In genomic region chr13:13784981-13785783, GRCm38 (mm10) we compare ENCODE assay signal across 8 mouse cellular contexts. TPM values are rescaled to one million over a fixed set of nuclear protein-coding genes. Genes with fewer than 3 reads are reported as not detected.
DNase-seq lines count a peak whose midpoint lies in the region; ATAC-seq and TF ChIP-seq lines count a peak whose summit lies in the region.

No protein-coding gene starts in this region.

- 2% methylated on average over 30 of the region's 30 CpGs for WGBS in lung, embryonic 14.5 days
- WGBS in hindbrain, postnatal 0 days: 2% methylated on average over 30 of the region's 30 CpGs

- H3K27me3 ChIP-seq in lung, embryonic 14.5 days (ENCODE audit: insufficient read depth, low read length): peaks cover 35% of the 10 kb centered on the region
- H3K27me3 ChIP-seq in hindbrain, postnatal 0 days (ENCODE audit: insufficient read depth, low read length): no peaks in the 10 kb centered on the region

- no peak for TF ChIP-seq CTCF in lung, embryonic 14.5 days (IDR thresholded peaks at IDR 0.05; ENCODE audit: low read depth)
- TF ChIP-seq CTCF in embryonic fibroblast, embryonic 13.5 days (IDR thresholded peaks at IDR 0.05; ENCODE audit: borderline replicate concordance, insufficient read depth, low read length): no peak
- TF ChIP-seq CTCF in hindbrain, postnatal 0 days (IDR thresholded peaks at IDR 0.05; ENCODE audit: low read depth): peak; percentile 47

- peak; percentile 52; the same call in 1 of the 2 replicates for ATAC-seq in lung, embryonic 14.5 days (ENCODE audit: insufficient read depth)
- ATAC-seq in hindbrain, postnatal 0 days: peak; percentile 15; the same call in 1 of the 2 replicates
- ATAC-seq in megakaryocyte progenitor cell, adult 5-6 weeks (replicated peaks; ENCODE audit: poor library complexity): peak; percentile 70
- ATAC-seq in monocyte, adult 5-6 weeks (replicated peaks; ENCODE audit: insufficient number of reproducible peaks, low FRiP score, low TSS enrichment, poor library complexity, severe bottlenecking): no peak
- ATAC-seq in erythroid progenitor cell, adult 5-6 weeks (replicated peaks; ENCODE audit: low FRiP score, poor library complexity, severe bottlenecking): no peak

- H3K9me3 ChIP-seq in lung, embryonic 14.5 days (ENCODE audit: low read depth, low read length): no peaks in the 10 kb centered on the region
- H3K9me3 ChIP-seq in hindbrain, postnatal 0 days (ENCODE audit: low read length): no peaks in the 10 kb centered on the region

- no peaks in the 10 kb centered on the region for H3K36me3 ChIP-seq in lung, embryonic 14.5 days (ENCODE audit: insufficient read depth)
- no peaks in the 10 kb centered on the region for H3K36me3 ChIP-seq in hindbrain, postnatal 0 days (ENCODE audit: insufficient read depth, low read length)

- DNase-seq in lung, embryonic 14.5 days: peak; percentile 71
- no peak for DNase-seq in lung, postnatal 36 days
- peak; percentile 55 for DNase-seq in adrenal gland, postnatal 10 days
- peak; percentile 48 for DNase-seq in hindbrain, postnatal 0 days (ENCODE audit: low spot score)

- H3K4me3 ChIP-seq in lung, embryonic 14.5 days (ENCODE audit: low read depth, low read length): peak overlapping the region; percentile 56
- peak overlapping the region; percentile 50 for H3K4me3 ChIP-seq in embryonic fibroblast, embryonic 13.5 days (ENCODE audit: insufficient read depth, low read length)
- peak overlapping the region; percentile 63 for H3K4me3 ChIP-seq in hindbrain, postnatal 0 days (ENCODE audit: low read length)

- no peak for TF ChIP-seq POLR2A in embryonic fibroblast, embryonic 13.5 days (IDR thresholded peaks at IDR 0.05; ENCODE audit: low read depth, low read length)

- peak overlapping the region; percentile 95 for H3K4me2 ChIP-seq in lung, embryonic 14.5 days
- peak overlapping the region; percentile 83 for H3K4me2 ChIP-seq in hindbrain, postnatal 0 days (ENCODE audit: low read depth, low read length)

- no peak overlapping the region for H3K9ac ChIP-seq in lung, embryonic 14.5 days
- peak overlapping the region; percentile 61 for H3K9ac ChIP-seq in hindbrain, postnatal 0 days (replicated peaks; ENCODE audit: low read length)

- H3K27ac ChIP-seq in lung, embryonic 14.5 days (ENCODE audit: low read depth): no peak overlapping the region
- H3K27ac ChIP-seq in embryonic fibroblast, embryonic 13.5 days (ENCODE audit: insufficient read depth, low read length): no peak overlapping the region
- H3K27ac ChIP-seq in hindbrain, postnatal 0 days: peak overlapping the region; percentile 76; the same call in 1 of the 2 replicates

- H3K4me1 ChIP-seq in lung, embryonic 14.5 days (ENCODE audit: insufficient read depth): peaks cover 4% of the 10 kb centered on the region; the same call in 1 of the 2 replicates
- H3K4me1 ChIP-seq in embryonic fibroblast, embryonic 13.5 days (ENCODE audit: control insufficient read depth, insufficient read depth, low read length): no peaks in the 10 kb centered on the region
- peaks cover 6% of the 10 kb centered on the region; the same call in 1 of the 2 replicates for H3K4me1 ChIP-seq in hindbrain, postnatal 0 days (ENCODE audit: insufficient read depth, low read length)

RNA-seq across cellular contexts. Expression of gene Gng4, which starts 1.3 kb away (rescaled TPM):
- 0.58 and 1.0 TPM in 2 replicates for polyA plus RNA-seq in lung, embryonic 14.5 days (2014; fragmentation: Nextera tagmentation; extraction: Ambion mirVana)
- total RNA-seq in adrenal gland, postnatal 10 days (2021): 10 to 100 TPM; 10.3 to 19.0 TPM
- polyA plus RNA-seq in embryonic fibroblast, embryonic 13.5 days (2011; ENCODE audit: insufficient read length, low read depth, missing spikeins): 0.44 TPM in 1 of 2 replicates, not detected in the other
- total RNA-seq in hindbrain, postnatal 0 days (2014; rRNA removed): 137 and 142 TPM in 2 replicates
- 97.5 and 115 TPM in 2 replicates for polyA plus RNA-seq in hindbrain, postnatal 0 days (2015; fragmentation: Nextera tagmentation; extraction: Ambion mirVana)
- not detected in 2 replicates for total RNA-seq in megakaryocyte progenitor cell, adult 5-6 weeks (2015)
- not detected in 2 replicates for total RNA-seq in megakaryocyte progenitor cell, adult 5-6 weeks (2017)
- not detected in 3 replicates for total RNA-seq in monocyte, adult 5-6 weeks (2017)
- not detected in 2 replicates for total RNA-seq in erythroid progenitor cell, adult 5-6 weeks (2015; ENCODE audit: low replicate concordance)
- total RNA-seq in erythroid progenitor cell, adult 5-6 weeks (2017; ENCODE audit: low replicate concordance): not detected in 2 replicates

Comparison
In these comparisons a context has a peak if more than half of its experiments do, and no peak if none do; other contexts are left out.
1. ATAC-seq: peak in lung, embryonic 14.5 days (single experiment), hindbrain, postnatal 0 days (single experiment) and megakaryocyte progenitor cell, adult 5-6 weeks (single experiment); none in monocyte, adult 5-6 weeks (single experiment) and erythroid progenitor cell, adult 5-6 weeks (single experiment).
2. RNA of gene Gng4, which starts 1.3 kb away (total RNA-seq): 137 to 142 TPM in hindbrain, postnatal 0 days and 10.3 to 19.0 TPM in adrenal gland, postnatal 10 days; not detected in megakaryocyte progenitor cell, adult 5-6 weeks, not detected in monocyte, adult 5-6 weeks and not detected in erythroid progenitor cell, adult 5-6 weeks; every median in the first group is over 10 times any median in the second.
3. Peak in every context shown above with its lines, with median percentiles within 50 percentile points of each other: H3K4me3 ChIP-seq.